Mouse (Mus musculus) ovary, postnatal 36 days (tissue): ENCODE measurements at regions not wholly inside any gene's neighbourhood (a gene's known extent, or its start where the extent isn't known, plus 50 kb on each side); places are given as distances from the start of the nearest gene placed in this dataset.
"Not testable (repeated sequence)": the region's sequence is repeated elsewhere in the genome, so short reads cannot be mapped to it uniquely, and the experiment has no call there.

Source experiments
- DNase-seq: peaks from one replicate; pipeline ENCODE4 v3.0.0; 2022; ENCODE audit warnings: low spot score, mixed read lengths

- no peak for DNase-seq
These were observed 58.1 kb upstream of the Clstn2 start for GRCm38 (mm10) chr9:98091105-98091504.

GRCm38 (mm10) chr9:98095064-98095790 is 62.2 kb upstream of the Clstn2 start:
- no peak for DNase-seq

- peak; percentile 16 for DNase-seq
These were observed 90.4 kb upstream of the Clstn2 start for GRCm38 (mm10) chr9:98123390-98123789.

- DNase-seq: no peak
These were observed 96.6 kb upstream of the Clstn2 start for GRCm38 (mm10) chr9:98129596-98129995.

- DNase-seq: no peak
These were observed 97.9 kb upstream of the Clstn2 start for GRCm38 (mm10) chr9:98130849-98131248.

GRCm38 (mm10) chr9:98140546-98140945 is 107.6 kb upstream of the Clstn2 start:
- no peak for DNase-seq

GRCm38 (mm10) chr9:98142121-98142520 is 109.1 kb upstream of the Clstn2 start:
- no peak for DNase-seq

- no peak for DNase-seq
These were observed 113.9 kb upstream of the Clstn2 start for GRCm38 (mm10) chr9:98146901-98147300.

- DNase-seq: no peak
These were observed 125.4 kb upstream of the Clstn2 start for GRCm38 (mm10) chr9:98158421-98158820.

GRCm38 (mm10) chr9:98164489-98164888 is 122.7 kb upstream of the Nmnat3 start:
- DNase-seq: peak; percentile 30

GRCm38 (mm10) chr9:98174056-98174455 is 113.2 kb upstream of the Nmnat3 start:
- no peak for DNase-seq

GRCm38 (mm10) chr9:98176701-98177380 is 110.4 kb upstream of the Nmnat3 start:
- DNase-seq: no peak

GRCm38 (mm10) chr9:98180766-98181165 is 106.5 kb upstream of the Nmnat3 start:
- no peak for DNase-seq

GRCm38 (mm10) chr9:98186757-98187300 is 100.4 kb upstream of the Nmnat3 start:
- no peak for DNase-seq

GRCm38 (mm10) chr9:98194356-98194755 is 92.9 kb upstream of the Nmnat3 start:
- DNase-seq: no peak

GRCm38 (mm10) chr9:98218824-98219223 is 68.4 kb upstream of the Nmnat3 start:
- no peak for DNase-seq

GRCm38 (mm10) chr9:98220367-98220766 is 66.9 kb upstream of the Nmnat3 start:
- DNase-seq: no peak

- no peak for DNase-seq
These were observed 65.5 kb upstream of the Nmnat3 start for GRCm38 (mm10) chr9:98221766-98222165.

- no peak for DNase-seq
These were observed 59.0 kb upstream of the Nmnat3 start for GRCm38 (mm10) chr9:98228226-98228625.

- no peak for DNase-seq
These were observed 58.3 kb upstream of the Nmnat3 start for GRCm38 (mm10) chr9:98228907-98229306.

GRCm38 (mm10) chr9:98234731-98235130 is 52.5 kb upstream of the Nmnat3 start:
- DNase-seq: not testable (repeated sequence)
